Mouse (Mus musculus) hematopoietic stem cell, adult 5-6 weeks (primary cell): ENCODE data around the gene Rcor2. TPM values are rescaled to one million over a fixed set of nuclear protein-coding genes. Genes with fewer than 3 reads are reported as not detected.

Experiments used
- ATAC-seq, 2 experiments: fragments of 125-278 bp in 1 of 2; replicated peaks in 1 of 2; 2 replicates each; pipeline ENCODE4 v1.8.0; 2016 to 2017; ENCODE audit warnings: inconsistent platforms in 2 of 2, mild to moderate bottlenecking in 2 of 2, moderate number of reproducible peaks in 2 of 2, low read depth in 1 of 2, moderate TSS enrichment in 1 of 2; ENCODE audit not compliant: low FRiP score in 2 of 2, poor library complexity in 2 of 2, severe bottlenecking in 2 of 2, insufficient read depth in 1 of 2, low TSS enrichment in 1 of 2
- total RNA-seq: library from RNA; stranded (forward); fragments of 172-1452, 232-1000 nt; gene quantifications from 2 replicates; pipeline ENCODE4 v1.2.3, GENCODE M21; 2017

Gene Rcor2
- total RNA-seq, 1 experiment from 2014 or later, result 19.1 TPM

DNA sequence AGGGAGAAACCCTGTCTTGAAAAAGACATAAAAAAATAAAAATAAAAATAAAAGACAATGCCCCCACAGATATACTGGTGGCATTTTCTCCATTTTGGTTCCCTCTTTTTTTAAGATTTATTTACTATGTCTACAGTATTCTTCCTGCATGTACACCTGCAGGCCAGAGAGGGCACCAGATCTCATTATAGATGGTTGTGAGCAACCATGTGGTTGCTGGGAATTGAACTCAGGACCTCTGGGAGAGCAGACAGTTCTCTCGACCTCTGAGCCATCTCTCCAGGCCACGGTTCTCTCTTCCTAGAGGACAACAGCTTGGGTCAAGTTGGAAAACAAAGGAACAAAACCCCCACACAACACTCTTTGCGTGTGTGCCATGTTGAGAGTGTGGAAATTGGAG is 5.2 kb upstream of the Rcor2 start:
- no peak for ATAC-seq

DNA sequence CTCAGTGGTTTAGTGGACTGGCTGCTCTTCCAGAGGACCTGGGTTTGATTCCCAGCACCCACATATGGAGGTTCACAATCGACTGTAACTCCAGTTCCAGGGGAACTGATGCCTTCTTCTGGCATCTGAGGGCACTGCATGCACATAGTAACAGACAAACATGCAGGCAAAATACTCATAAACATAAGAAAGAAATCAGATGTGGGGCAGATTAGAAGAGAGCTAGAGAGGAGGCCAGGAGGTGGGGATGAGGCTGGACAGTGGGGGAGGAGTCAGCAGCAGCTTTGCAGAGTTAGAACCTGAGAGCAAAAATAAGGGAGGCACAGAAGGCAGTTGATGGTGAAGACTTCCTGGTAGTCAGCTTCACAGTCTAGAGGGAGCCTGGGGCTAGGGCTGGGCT is 4.5 kb upstream of the Rcor2 start:
- no peak for ATAC-seq

DNA sequence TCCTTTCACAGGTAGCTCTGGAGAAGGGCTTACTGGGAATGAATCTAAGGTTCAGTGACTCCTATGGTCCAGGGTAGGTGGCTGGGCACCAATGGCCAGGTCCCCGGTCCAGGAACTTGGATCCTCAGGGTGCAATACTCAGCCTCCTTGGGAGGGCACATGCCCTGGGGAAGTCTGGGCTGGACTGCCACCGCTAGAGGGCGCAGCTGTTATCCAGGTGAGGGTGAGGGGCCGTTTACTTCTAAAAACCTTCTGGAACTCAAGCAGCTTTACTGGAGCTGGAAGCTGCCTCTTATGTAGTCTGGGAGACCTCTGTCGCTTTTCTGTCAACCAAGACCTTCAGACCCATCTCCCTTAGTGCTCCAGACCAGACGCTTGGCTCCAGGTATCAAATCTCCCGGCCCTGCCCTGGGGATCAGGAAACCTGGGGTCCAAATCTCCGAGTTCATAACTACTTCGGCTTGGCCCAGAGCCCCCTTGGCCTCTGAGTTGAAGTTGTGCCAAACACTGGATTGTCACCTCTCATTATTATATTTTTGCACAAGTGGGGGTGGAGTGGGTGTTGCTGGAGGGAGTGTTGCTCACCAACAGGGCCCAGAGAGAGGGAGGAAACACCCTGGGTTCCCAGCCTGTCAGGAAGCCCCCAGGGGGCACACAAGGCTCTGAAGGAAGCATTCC is 2.9 kb upstream of the Rcor2 start:
- peak; percentile 52; a peak in 3 of 4 replicates for ATAC-seq

DNA sequence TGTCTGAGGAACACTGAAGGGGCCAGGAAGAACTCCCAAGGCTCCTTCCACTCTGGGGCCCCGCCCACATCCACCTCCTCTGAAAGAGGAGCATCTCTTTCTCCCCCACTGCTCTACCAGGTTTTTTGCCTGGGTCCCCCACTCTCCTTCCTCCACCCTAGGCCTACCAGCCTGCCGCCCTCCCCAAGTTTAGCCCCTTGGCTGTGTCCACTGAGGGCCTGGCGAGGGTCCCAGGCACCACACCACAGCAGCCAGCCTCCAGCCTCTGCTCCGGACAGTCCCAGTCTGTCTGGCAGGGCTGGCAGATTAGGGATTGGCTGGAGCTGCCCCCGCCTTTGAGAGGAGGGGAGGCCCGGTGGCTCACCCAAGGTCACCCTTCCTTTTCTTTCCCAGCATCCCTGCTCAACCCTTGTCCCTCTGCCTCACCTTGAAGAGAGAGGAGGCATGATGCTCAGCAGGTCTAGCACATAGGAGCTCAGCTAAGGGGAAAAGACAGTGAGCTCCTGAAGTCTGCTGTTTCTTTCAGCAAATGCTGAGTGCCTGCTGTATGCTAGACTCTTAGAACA is 2.3 kb upstream of the Rcor2 start:
- ATAC-seq, result no peak

DNA sequence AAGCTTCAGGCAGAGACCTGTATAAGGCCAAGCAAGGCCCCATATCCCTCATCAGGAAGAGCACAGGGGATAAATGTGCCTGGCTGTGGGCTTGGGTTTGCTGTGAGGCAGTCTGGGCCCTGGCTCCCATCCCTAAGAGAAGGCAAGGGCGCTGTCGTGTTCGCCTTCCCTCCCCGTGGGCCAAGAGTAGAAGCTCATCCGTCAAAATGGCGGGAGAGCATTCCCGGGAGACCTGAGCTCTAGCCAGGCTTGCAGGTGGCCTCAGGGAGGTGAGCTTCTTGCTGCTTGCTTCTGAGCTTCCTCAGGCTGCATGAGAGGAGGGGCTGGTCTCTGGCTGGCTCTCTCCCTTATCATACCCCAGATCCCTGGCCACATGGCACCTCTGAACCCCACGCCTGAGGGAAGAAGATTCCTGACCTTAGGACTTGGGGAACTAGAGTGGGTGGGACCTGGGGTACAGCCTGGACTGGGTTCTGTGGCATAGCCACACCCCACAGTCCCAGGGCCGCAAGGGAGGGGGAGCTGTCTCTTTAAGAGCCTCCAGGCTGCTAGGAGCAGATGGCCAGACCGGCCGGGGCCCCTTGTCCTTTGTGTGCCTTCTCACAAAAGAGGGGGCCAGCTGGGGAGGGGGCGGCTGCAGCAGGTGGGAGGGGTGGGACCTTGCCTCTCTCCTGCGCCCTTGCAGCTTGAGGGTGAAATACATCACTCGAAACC is 1.5 kb upstream of the Rcor2 start:
- ATAC-seq, result no peak

DNA sequence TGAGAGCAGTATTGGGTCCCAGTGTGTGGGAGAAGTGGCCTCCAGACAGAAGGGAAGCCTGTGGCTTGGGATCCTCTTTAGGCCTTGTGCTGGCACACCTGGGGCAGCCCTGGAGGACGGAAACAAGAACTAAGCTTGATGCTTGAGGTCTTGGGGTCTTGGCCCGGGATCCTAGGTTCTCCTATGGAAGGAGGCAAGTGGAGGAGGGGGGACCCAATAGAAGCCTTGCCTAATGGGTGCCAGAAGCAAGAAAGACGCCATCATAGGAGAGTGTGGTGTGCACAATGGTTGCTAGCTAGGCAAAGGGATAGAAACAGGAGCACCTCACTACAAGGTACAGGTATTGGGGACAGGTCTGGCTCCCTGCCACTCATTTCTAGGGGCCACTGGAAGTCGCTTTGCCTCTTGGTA is 699 bp upstream of the Rcor2 start:
- ATAC-seq, result no peak

DNA sequence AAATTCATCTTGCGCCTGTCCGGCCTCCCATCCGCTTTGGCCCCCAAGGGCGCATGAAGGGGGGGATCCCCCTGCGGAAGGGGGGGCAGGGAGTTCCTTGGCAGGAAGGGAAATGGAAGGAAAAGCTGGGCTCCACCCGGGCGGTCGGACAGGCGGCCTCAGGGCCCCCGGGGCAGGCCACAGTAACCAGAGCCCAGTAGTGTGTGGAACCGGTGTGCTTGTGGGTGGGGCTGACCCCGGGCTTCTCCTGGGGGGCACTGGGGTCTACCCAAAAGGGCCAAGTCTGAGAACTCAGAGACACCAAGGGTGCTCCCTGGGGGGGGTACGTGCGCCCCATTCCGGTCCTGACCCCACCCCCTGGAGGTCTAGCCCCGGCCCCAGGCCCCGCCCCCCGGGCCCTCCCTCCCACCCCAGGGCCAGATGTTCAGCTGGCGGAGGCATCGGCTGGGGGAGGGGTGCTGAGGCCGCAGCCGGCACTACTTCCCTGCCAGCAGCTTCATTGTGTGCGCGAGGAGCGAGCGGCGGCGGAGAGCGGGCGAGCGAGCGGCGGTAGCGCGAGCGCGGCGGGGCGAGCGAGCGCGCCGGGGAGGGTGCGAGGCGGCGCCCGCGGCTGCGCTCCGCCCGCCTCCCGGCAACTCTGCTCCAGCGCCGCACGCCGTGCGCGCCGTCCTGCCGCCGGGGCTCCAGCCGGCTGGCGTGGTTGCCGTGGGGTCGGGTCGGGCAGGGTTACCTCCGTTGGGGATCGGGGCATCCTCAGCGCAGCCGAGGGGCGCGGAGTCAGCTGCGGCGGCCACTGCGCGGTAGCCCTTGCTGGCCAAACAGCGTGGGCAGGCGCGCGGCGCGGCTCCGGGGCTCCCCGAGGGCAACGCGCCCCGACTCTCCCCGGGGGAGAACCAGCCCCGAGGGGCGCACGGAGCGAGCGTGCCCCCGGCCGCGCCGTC is 926 bp downstream of the Rcor2 start:
- ATAC-seq, result peak; percentile 43; a peak in 2 of 4 replicates

DNA sequence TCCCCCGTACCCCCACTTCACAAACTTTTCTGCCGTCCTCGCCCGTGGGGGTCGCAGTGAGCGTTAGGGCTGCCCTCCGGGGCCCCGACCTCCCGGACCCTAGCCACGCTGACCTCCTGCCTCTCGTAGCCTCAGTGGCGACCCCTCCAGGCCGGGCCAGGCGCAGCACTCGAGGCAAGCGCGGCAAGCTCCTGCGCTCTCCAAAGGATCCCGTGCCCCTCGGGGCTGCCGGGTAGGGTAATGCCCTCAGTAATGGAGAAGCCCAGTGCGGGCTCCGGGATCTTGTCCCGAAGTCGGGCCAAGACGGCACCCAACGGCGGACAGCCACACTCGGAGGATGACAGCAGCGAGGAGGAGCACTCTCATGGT is 1.6 kb downstream of the Rcor2 start:
- ATAC-seq, result peak in 1 of 2 experiments; percentile 46; a peak in 1 of 4 replicates

DNA sequence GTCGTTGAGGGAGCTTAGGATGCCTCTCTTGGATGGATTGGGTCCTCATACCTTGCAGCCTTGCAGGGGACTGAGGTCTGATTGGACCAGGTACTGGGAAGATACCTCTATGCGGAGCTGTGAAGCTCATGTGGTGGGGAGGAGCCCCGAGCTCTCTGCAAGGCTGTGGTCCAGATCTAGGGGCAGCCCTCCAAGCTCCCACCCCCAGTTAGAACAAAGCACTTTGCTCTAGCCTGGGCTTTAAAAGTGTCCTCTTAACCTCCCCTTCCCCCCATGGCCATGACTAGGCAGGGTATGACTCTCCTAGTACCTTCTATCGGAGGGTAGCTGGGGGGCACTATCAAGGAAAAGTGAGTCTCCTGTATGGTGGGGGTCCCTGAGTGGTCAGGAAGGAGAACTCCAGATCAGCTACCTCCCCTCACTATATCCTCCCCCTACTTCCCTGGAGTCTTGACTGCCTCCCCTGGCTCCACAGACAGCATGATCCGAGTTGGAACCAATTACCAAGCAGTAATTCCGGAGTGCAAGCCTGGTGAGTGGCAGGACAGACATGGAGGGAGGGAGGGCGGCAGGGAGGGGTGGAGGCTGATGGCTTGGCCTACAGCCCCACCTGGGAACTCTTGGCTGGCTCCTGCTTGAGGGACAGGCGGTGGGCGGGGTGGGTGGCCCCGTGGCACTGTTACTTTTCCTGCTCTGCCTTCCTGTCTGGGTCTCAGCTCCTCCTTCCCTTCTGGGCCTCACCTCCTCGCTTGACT is 2.3 kb downstream of the Rcor2 start:
- ATAC-seq, result no peak

DNA sequence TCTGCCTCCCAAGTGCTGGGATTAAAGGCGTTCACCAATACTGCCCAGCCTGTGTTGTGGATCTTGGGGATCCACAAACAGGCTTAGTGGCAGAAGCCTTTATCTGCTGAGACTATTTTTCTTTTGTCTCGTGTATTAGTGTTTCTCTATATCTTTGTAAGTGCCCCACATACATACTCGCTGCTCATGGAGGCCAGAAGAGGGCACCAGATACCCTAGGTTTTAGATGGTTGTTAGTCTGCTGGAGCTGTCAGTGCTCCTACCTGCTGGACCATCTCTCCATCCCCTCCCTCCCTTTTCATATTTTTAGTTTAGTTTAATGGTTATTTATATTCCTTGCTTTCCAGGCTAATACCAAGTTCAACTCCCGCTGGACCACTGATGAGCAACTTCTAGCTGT is 6.4 kb downstream of the Rcor2 start:
- no peak for ATAC-seq

DNA sequence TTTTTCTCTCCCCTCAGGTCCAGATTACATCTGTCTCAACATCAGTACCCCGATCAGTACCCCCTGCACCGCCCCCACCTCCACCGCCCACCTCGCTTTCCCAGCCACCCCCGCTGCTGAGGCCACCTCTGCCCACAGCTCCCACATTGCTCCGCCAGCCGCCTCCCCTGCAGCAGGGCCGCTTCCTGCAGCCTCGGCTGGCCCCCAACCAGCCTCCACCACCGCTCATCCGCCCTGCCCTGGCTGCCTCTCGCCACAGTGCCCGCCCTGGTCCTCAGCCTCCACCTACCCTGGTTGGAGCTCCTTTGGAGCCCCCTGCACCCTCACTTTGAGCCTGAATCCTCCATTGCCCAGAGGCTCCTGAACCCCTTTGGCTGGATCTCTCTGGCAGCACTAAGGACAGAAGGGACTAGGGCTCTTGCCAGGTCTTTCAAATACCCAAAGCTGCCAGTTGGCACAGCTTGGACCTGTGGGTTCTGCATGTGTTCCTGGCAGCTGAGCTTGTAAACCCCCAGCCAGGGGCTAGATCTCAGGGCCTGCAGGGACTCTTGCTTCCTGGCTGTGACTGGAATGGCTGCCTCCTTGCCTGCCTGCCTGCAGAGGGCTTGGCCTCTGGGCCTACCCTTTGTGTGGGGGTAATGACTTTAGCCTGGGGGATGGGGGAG is 7.3 kb downstream of the Rcor2 start:
- peak; percentile 55 to 68; a peak in 3 of 4 replicates for ATAC-seq

DNA sequence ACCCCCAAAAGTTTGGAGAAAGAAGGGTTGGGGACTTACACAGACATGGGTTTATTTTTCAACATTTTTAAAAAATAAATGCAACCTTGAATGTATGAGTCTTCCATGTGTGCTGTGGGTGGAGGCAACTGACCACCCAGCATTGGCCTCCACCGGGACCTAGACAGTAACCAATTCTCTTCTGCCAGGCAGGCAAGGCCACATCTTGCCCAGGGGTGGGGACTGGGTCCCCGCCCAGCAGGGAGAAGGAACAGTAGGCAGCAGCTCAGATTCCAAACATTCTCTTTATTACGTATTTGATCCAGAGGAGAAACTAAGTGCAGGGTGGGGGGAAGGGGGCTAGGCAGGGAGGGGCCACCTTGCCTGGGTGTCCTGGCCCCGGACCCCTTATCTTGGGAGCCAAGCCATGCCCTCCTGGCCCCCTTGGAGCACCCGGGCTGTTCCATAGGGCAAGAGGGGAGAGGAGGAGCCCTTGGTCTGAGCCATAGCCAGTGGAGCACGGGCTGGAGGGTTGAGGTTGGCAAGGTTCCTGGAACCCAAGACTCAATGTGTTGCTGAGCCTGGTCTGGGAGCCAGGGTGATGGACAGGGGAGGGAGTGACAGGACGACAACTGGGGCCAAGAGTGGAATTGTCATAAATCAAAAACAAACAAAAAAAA is 8.1 kb downstream of the Rcor2 start:
- ATAC-seq, result no peak

DNA sequence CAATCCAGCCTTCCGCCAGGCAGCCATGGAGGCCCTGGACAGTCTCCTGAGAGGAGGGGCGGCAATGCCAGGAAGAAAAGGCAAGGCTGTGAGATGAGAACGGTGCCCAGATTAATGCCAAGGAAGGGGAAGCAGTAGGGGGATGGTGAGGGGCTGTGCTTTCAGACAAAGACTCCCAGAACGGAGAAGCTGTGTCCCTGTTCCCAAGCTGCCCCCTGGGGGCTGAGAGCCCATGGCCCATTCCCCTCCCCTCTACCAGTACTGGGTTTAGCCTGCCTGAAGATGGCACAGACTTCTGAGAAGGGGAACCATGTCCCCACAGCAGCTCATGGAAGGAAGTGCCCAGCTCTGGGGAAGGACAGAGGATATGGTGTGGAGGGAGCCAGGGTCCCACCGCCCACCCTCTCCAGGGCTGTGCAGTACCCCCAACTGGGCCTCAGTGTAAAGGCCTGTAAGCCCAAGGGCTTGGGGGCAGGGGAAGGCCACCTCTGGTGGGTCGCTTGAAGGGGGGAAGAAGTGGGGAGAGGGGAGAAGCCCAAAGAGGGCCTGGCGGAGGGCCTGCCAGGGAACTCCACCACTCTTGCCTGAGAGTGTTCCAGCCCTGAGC is 9.0 kb downstream of the Rcor2 start:
- no peak for ATAC-seq

DNA sequence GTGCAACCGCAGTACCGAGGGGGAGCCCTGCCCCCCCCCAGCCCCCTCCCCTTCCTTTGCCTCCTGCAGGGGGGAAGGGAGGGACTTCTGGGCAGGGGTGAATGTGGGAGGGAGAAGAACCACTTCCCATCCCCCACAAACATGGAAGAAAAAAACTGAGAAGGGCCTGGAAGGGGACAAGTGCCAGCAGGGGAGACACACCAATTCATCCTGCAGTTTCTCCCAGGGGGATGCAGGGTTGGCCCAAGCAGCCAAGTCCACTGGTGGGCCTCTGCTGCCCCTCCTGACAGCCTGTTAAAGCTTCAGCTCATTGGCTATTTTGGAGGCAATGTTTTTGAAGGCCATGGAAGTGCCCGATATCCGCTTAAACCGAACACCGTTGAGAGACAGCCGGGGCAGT is 9.7 kb downstream of the Rcor2 start:
- ATAC-seq, result no peak

DNA sequence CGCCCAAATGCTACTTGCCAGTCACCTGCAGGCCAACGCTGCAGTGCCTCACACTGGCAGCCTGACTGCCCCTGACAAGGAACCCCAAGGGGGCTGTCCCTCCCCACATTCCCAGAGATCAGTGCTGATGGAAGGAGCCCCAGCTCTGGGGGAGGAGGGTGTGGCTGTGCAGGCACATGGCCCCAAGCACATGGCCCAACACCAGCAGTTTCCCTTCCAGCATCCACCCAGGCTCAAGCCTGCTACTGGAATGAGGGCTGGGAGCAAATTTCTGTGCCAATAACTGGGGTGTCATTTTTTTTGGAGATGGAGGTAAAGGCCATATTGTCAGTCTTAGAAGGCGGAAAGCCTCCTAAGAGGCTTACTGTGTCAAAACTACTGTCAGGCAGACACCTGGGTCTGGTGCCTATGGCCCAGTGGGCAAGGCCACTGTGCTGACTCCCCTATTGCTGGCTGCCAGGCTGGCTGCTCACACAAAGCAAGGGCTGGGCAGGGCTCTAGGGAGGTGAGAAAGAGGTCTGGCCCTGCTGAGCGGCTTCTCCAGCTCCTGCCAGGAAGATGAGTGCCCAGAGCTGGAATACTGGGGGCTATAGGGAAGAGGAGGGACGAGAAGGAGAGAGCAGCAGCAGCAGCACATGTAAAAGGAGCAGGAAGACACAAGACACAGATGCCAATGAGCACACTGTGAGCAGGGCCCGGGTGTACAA is 11.2 kb downstream of the Rcor2 start:
- no peak for ATAC-seq
